8 mouse cellular contexts compared by ENCODE assay signal in genomic region chr5:112214419-112214818, GRCm38 (mm10). TPM values are rescaled to one million over a fixed set of nuclear protein-coding genes. Genes with fewer than 3 reads are reported as not detected.
DNase-seq lines count a peak whose midpoint lies in the region; ATAC-seq lines count a peak whose summit lies in the region.

No protein-coding gene starts in this region.

- intact Hi-C loops in left cerebral cortex, postnatal 10 days (cut with DNase I), result no loop called here

- DNase-seq in cerebellum, adult 18-20 months, result peak; percentile 45 to 57
- DNase-seq in cerebellum, adult 11-12 months, result no peak
- peak; percentile 21 for DNase-seq in adipocyte (ENCODE audit: low spot score)
- peak; percentile 91 for DNase-seq in hindbrain, embryonic 11.5 days (ENCODE audit: low spot score)
- DNase-seq in left cerebral cortex, postnatal 10 days (ENCODE audit: extremely low spot score in 1 of 2, low spot score in 2 of 2), result peak; percentile 76 to 85
- DNase-seq in spleen, adult 18-20 months, result peak; percentile 31 to 65

- no peak overlapping the region for H3K27ac ChIP-seq in embryonic facial prominence, embryonic 15.5 days (replicated peaks)
- peak overlapping the region; percentile 82 for H3K27ac ChIP-seq in hindbrain, embryonic 11.5 days (ENCODE audit: low read depth, low read length)

- ATAC-seq in embryonic facial prominence, embryonic 15.5 days (ENCODE audit: insufficient number of reproducible peaks, low FRiP score, low TSS enrichment, low read depth), result no peak
- peak; percentile 38 for ATAC-seq in hindbrain, embryonic 11.5 days (ENCODE audit: low FRiP score)
- peak; percentile 67 for ATAC-seq in megakaryocyte-erythroid progenitor cell, adult 5-6 weeks (replicated peaks; ENCODE audit: low FRiP score, low TSS enrichment, poor library complexity, severe bottlenecking)

- H3K4me1 ChIP-seq in embryonic facial prominence, embryonic 15.5 days, result peaks cover 25% of the 10 kb centered on the region
- peaks cover 19% of the 10 kb centered on the region for H3K4me1 ChIP-seq in hindbrain, embryonic 11.5 days (replicated peaks; ENCODE audit: control insufficient read depth, insufficient read depth, low read length)

- H3K36me3 ChIP-seq in embryonic facial prominence, embryonic 15.5 days, result no peaks in the 10 kb centered on the region
- H3K36me3 ChIP-seq in hindbrain, embryonic 11.5 days (ENCODE audit: control insufficient read depth, insufficient read depth, low read length), result no peaks in the 10 kb centered on the region

- no peaks in the 10 kb centered on the region for H3K9me3 ChIP-seq in embryonic facial prominence, embryonic 15.5 days (replicated peaks)
- H3K9me3 ChIP-seq in hindbrain, embryonic 11.5 days (ENCODE audit: control insufficient read depth, low read length), result no peaks in the 10 kb centered on the region

- no peak overlapping the region for H3K4me3 ChIP-seq in embryonic facial prominence, embryonic 15.5 days (replicated peaks)
- no peak overlapping the region for H3K4me3 ChIP-seq in hindbrain, embryonic 11.5 days (ENCODE audit: low read depth, low read length)

- H3K4me2 ChIP-seq in embryonic facial prominence, embryonic 15.5 days (replicated peaks), result peak overlapping the region; percentile 27; the same call in 1 of the 2 replicates
- H3K4me2 ChIP-seq in hindbrain, embryonic 11.5 days (replicated peaks; ENCODE audit: low read depth, low read length), result no peak overlapping the region

- 0 out of 2 replicates have a peak, but pooled peaks cover 4% of the 10 kb centered on the region for H3K27me3 ChIP-seq in embryonic facial prominence, embryonic 15.5 days
- no peaks in the 10 kb centered on the region for H3K27me3 ChIP-seq in hindbrain, embryonic 11.5 days (ENCODE audit: control insufficient read depth, insufficient read depth, low read length)

- WGBS in embryonic facial prominence, embryonic 15.5 days, result 4% methylated on average over 10 of the region's 10 CpGs
- WGBS in hindbrain, embryonic 11.5 days, result 3% methylated on average over 10 of the region's 10 CpGs

- H3K9ac ChIP-seq in embryonic facial prominence, embryonic 15.5 days, result no peak overlapping the region
- H3K9ac ChIP-seq in hindbrain, embryonic 11.5 days (ENCODE audit: low read depth, low read length), result peak overlapping the region; percentile 28; the same call in 1 of the 2 replicates

RNA-seq across cellular contexts. Expression of gene Cryba4, which starts 37.9 kb away (rescaled TPM):
- 3.4 and 3.7 TPM in 2 replicates for polyA plus RNA-seq in embryonic facial prominence, embryonic 15.5 days (2015; fragmentation: Nextera tagmentation; extraction: Ambion mirVana)
- 1.4 and 1.9 TPM in 2 replicates for polyA plus RNA-seq in hindbrain, embryonic 11.5 days (2014; fragmentation: Nextera tagmentation; extraction: Ambion mirVana)
- total RNA-seq in left cerebral cortex, postnatal 10 days (2021), result 1 to 10 TPM in 1 of 2 experiments, under 1 TPM in 1; 0.67 to 1.5 TPM
- total RNA-seq in megakaryocyte-erythroid progenitor cell, adult 5-6 weeks (2014; fragmentation: Nextera tagmentation), result not detected in 2 replicates
- not detected in 2 replicates for total RNA-seq in megakaryocyte-erythroid progenitor cell, adult 5-6 weeks (2017)

RNA-seq across cellular contexts. Expression of gene Crybb1, which starts 41.2 kb away (rescaled TPM):
- polyA plus RNA-seq in embryonic facial prominence, embryonic 15.5 days (2015; fragmentation: Nextera tagmentation; extraction: Ambion mirVana), result 6.8 and 7.7 TPM in 2 replicates
- 0.59 and 0.88 TPM in 2 replicates for polyA plus RNA-seq in hindbrain, embryonic 11.5 days (2014; fragmentation: Nextera tagmentation; extraction: Ambion mirVana)
- total RNA-seq in left cerebral cortex, postnatal 10 days (2021), result 10 to 100 TPM in 1 of 2 experiments, 1 to 10 TPM in 1; 10.0 to 12.1 TPM
- not detected in 2 replicates for total RNA-seq in megakaryocyte-erythroid progenitor cell, adult 5-6 weeks (2014; fragmentation: Nextera tagmentation)
- not detected in 2 replicates for total RNA-seq in megakaryocyte-erythroid progenitor cell, adult 5-6 weeks (2017)

Comparison
In these comparisons a context has a peak if more than half of its experiments do, and no peak if none do; other contexts are left out.
1. RNA of gene Crybb1, which starts 41.2 kb away (total RNA-seq): 10.0 to 12.1 TPM in left cerebral cortex, postnatal 10 days; not detected in megakaryocyte-erythroid progenitor cell, adult 5-6 weeks; every median in the first group is over 10 times any median in the second.